Mouse (Mus musculus): ENCODE results near the gene Prdm2.

Prdm2 gene

GRCm38 (mm10) chr4:143239615-143240201, 26.9 kb upstream of the Prdm2 start:
- Histone ChIP-seq H3K9me3 (ENCODE audit: low read length) (peaks cover 5% of the 10 kb centered on the region), H3K4me1 (replicated peaks; ENCODE audit: low read depth, low read length) (peaks cover 30% of the 10 kb centered on the region), H3K4me3 (replicated peaks; ENCODE audit: low read length) (0 out of 2 replicates have a peak overlapping the region, but pooled peaks have one; percentile 23), H3K36me3 (ENCODE audit: insufficient read depth, low read length) (no peaks in the 10 kb centered on the region), H3K27me3 (ENCODE audit: insufficient read depth, low read length) (no peaks in the 10 kb centered on the region)
- TF ChIP-seq POU5F1 (IDR thresholded peaks at IDR 0.05; ENCODE audit: borderline replicate concordance, low read length) (no peak), CTCF (conservative IDR thresholded peaks at IDR 0.05; ENCODE audit: low read length) (no peak), NANOG (IDR thresholded peaks at IDR 0.05; ENCODE audit: borderline replicate concordance, low read length) (no peak)

DNA sequence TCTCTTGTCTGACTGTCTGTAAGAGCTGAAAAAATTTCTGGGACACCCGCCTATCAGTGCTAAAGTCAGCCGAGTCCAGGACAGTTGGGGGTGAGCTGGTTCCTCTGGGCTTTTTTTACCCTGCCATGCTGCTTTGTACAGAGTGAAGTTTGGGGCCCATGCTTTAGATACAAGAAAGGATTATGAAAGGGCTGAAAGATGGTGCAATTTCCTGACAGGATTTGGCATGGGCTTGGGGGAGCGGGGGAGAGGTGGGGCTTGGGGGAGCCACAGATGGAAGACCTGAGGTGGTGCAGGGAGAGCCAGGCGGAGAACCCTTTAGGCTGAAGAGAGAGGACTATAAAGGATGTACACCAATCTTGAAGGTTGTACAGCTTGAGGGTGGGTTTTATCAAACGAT, 26.3 kb upstream of the Prdm2 start:
- H3K9me3 ChIP-seq (ENCODE audit: low read length), result peaks cover 8% of the 10 kb centered on the region
- no peak for TF ChIP-seq NANOG (IDR thresholded peaks at IDR 0.05; ENCODE audit: borderline replicate concordance, low read length)
- no peak for TF ChIP-seq CTCF (conservative IDR thresholded peaks at IDR 0.05; ENCODE audit: low read length)
- TF ChIP-seq POU5F1 (IDR thresholded peaks at IDR 0.05; ENCODE audit: borderline replicate concordance, low read length), result no peak
- peaks cover 30% of the 10 kb centered on the region for H3K4me1 ChIP-seq (replicated peaks; ENCODE audit: low read depth, low read length)
- no peak overlapping the region for H3K4me3 ChIP-seq (replicated peaks; ENCODE audit: low read length)
- no peaks in the 10 kb centered on the region for H3K27me3 ChIP-seq (ENCODE audit: insufficient read depth, low read length)
- H3K36me3 ChIP-seq (ENCODE audit: insufficient read depth, low read length), result no peaks in the 10 kb centered on the region

DNA sequence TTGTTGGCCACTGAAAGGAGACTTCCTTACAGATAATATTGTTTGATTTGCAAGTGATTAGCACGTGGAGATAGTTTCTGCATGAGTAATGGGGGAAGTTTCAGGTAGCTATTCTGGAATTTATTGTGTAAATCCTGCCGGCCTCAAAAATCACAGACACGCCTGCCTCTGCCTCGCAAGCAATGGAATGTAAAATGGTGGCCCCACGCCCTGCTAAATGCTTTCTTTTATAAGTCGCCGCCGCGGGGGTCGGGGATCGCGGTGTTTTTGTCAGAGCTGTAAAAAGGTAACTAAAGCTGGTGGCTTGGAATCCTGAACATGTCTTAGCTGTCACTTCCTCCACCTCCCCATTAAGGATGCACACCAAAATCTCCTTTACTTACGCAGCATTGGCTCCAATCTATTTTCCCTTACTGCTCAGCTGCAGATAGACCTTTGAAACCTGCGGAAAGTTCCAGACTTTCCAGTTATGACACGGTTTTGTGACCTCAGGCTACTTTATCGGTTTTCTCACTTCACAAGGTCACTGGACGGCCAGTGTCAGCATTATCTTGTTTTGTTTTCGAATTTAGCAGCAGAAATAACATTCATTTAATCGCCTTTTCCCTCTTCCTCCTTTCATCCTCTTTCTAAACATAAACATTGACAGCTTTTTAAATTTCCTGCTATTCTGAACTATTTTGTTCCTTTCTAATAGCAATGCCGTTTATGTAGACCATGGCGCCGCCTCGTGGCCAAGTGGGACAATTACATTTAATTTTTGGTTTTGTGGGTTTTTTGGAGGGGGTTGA, 25.6 kb upstream of the Prdm2 start:
- Histone ChIP-seq H3K4me1 (replicated peaks; ENCODE audit: low read depth, low read length) (peaks cover 30% of the 10 kb centered on the region), H3K36me3 (ENCODE audit: insufficient read depth, low read length) (no peaks in the 10 kb centered on the region), H3K4me3 (replicated peaks; ENCODE audit: low read length) (0 out of 2 replicates have a peak overlapping the region, but pooled peaks have one; percentile 13), H3K9me3 (ENCODE audit: low read length) (peaks cover 6% of the 10 kb centered on the region), H3K27me3 (ENCODE audit: insufficient read depth, low read length) (no peaks in the 10 kb centered on the region)
- TF ChIP-seq CTCF (conservative IDR thresholded peaks at IDR 0.05; ENCODE audit: low read length), result peak; percentile 94
- TF ChIP-seq POU5F1 (IDR thresholded peaks at IDR 0.05; ENCODE audit: borderline replicate concordance, low read length), result no peak

DNA sequence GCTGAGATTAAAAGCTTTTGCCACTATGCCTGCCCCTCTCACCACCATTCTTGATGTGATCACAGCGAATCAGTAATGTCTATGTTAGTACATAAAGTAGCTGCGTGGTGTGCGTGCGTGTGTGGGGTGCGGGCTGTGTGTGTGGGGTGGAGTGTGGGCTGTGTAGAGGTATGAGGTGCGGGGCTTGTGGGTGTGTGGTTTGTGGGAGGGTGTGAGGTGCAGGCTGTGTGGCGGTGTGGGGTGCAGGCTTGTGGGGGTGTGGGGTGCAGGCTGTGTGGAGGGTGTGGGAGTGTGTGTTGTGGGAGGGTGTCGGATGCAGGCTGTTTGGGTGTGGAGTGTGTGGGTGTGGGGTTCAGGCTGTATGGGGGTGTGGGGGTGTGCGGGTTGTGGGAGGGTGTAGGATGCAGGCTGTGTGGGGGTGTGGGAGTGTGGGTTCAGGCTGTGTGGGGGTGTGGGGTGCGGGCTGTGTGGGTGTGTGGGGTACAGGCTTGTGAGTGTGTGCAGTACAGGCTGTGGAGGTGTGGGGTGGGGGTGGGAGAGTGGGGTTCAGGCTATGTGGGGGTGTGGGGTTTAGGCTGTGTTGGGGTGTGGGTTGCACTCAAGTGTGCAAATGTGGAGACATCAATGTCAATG, 19.1 kb upstream of the Prdm2 start:
- TF ChIP-seq CTCF (conservative IDR thresholded peaks at IDR 0.05; ENCODE audit: low read length) (no peak), NANOG (IDR thresholded peaks at IDR 0.05; ENCODE audit: borderline replicate concordance, low read length) (no peak), POU5F1 (IDR thresholded peaks at IDR 0.05; ENCODE audit: borderline replicate concordance, low read length) (no peak)
- Histone ChIP-seq H3K27me3 (ENCODE audit: insufficient read depth, low read length) (no peaks in the 10 kb centered on the region), H3K4me1 (replicated peaks; ENCODE audit: low read depth, low read length) (peaks cover 31% of the 10 kb centered on the region)

GRCm38 (mm10) chr4:143231110-143231509, 18.3 kb upstream of the Prdm2 start:
- Histone ChIP-seq H3K4me3 (replicated peaks; ENCODE audit: low read length) (no peak overlapping the region), H3K4me1 (replicated peaks; ENCODE audit: low read depth, low read length) (peaks cover 27% of the 10 kb centered on the region), H3K27me3 (ENCODE audit: insufficient read depth, low read length) (no peaks in the 10 kb centered on the region), H3K9me3 (ENCODE audit: low read length) (peaks cover 5% of the 10 kb centered on the region), H3K36me3 (ENCODE audit: insufficient read depth, low read length) (no peaks in the 10 kb centered on the region)
- TF ChIP-seq NANOG (IDR thresholded peaks at IDR 0.05; ENCODE audit: borderline replicate concordance, low read length), result no peak
- no peak for TF ChIP-seq POU5F1 (IDR thresholded peaks at IDR 0.05; ENCODE audit: borderline replicate concordance, low read length)
- TF ChIP-seq CTCF (conservative IDR thresholded peaks at IDR 0.05; ENCODE audit: low read length), result no peak

More for the DNA sequence above, 19.1 kb upstream of the Prdm2 start:
- Histone ChIP-seq H3K36me3 (ENCODE audit: insufficient read depth, low read length) (no peaks in the 10 kb centered on the region), H3K9me3 (ENCODE audit: low read length) (peaks cover 5% of the 10 kb centered on the region), H3K4me3 (replicated peaks; ENCODE audit: low read length) (no peak overlapping the region)

DNA sequence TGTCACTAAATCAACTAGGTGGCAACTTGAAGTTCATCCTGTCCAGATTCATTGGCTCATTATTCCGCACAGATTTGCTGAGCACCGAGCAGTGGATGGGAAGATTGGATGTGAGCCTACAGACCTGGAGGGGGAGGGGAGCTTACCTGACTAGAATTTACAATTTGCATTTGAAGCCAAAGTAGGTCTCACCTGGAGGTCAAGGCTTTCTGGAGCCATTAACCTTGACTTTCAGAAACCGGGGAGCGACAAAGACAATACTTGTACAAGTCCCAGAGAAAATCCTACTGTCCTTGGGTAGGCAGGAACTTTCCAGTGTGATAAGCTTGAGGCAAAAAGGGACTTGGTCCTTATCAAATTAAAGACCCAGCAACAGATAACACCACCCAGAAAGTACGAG, 15.2 kb upstream of the Prdm2 start:
- no peaks in the 10 kb centered on the region for H3K36me3 ChIP-seq (ENCODE audit: insufficient read depth, low read length)
- H3K4me1 ChIP-seq (replicated peaks; ENCODE audit: low read depth, low read length), result peaks cover 34% of the 10 kb centered on the region
- H3K4me3 ChIP-seq (replicated peaks; ENCODE audit: low read length), result no peak overlapping the region
- TF ChIP-seq NANOG (IDR thresholded peaks at IDR 0.05; ENCODE audit: borderline replicate concordance, low read length), result no peak
- no peaks in the 10 kb centered on the region for H3K27me3 ChIP-seq (ENCODE audit: insufficient read depth, low read length)
- no peaks in the 10 kb centered on the region for H3K9me3 ChIP-seq (ENCODE audit: low read length)

DNA sequence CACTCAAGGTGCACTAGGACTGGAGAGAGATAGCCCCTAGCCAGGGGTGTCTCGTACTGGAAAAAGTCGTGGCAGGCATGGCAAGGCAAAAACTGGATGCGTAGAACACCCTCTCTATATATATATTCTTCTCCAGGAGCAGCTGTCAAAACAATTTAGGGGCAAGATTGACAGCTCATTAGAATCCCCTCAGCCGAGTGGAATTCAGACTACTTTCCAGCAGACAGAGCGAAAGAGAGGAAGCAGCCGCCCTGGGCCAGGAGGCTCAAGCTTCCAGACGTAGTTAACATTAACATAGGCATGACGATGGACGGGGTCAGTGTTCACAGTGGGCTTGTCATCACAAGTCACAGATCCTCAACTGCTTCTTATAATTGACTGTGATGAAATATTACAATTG, 13.1 kb upstream of the Prdm2 start:
- Histone ChIP-seq H3K9me3 (ENCODE audit: low read length) (no peaks in the 10 kb centered on the region), H3K4me3 (replicated peaks; ENCODE audit: low read length) (no peak overlapping the region), H3K36me3 (ENCODE audit: insufficient read depth, low read length) (no peaks in the 10 kb centered on the region), H3K4me1 (replicated peaks; ENCODE audit: low read depth, low read length) (peaks cover 36% of the 10 kb centered on the region), H3K27me3 (ENCODE audit: insufficient read depth, low read length) (0 out of 2 replicates have a peak, but pooled peaks cover 2% of the 10 kb centered on the region)
- TF ChIP-seq POU5F1 (IDR thresholded peaks at IDR 0.05; ENCODE audit: borderline replicate concordance, low read length) (no peak), NANOG (IDR thresholded peaks at IDR 0.05; ENCODE audit: borderline replicate concordance, low read length) (no peak), CTCF (conservative IDR thresholded peaks at IDR 0.05; ENCODE audit: low read length) (no peak)

DNA sequence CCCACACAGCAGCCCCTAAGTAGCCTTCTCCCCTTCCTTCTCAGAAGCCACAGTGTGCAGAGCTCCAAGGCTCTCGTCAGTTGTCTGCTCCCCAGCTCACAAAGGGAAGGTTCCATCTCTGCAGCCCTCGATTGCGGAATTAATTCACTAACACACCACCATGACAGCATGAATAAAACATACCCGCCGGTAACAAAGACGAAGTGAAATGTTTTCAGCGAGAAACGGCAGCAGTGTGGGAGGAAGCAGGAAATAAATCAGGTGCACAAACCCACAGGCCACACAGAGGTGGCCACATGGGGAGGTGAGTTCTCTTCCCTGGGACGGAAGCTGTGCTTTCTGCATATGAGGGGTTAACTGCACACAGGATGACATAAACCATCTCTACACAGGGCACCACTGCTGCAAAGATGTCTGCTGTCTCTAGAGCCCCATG, 6.5 kb upstream of the Prdm2 start:
- H3K4me1 ChIP-seq (replicated peaks; ENCODE audit: low read depth, low read length), result peaks cover 19% of the 10 kb centered on the region
- no peaks in the 10 kb centered on the region for H3K9me3 ChIP-seq (ENCODE audit: low read length)
- no peaks in the 10 kb centered on the region for H3K36me3 ChIP-seq (ENCODE audit: insufficient read depth, low read length)
- H3K27me3 ChIP-seq (ENCODE audit: insufficient read depth, low read length), result peaks cover 4% of the 10 kb centered on the region
- no peak for TF ChIP-seq CTCF (conservative IDR thresholded peaks at IDR 0.05; ENCODE audit: low read length)
- TF ChIP-seq POU5F1 (IDR thresholded peaks at IDR 0.05; ENCODE audit: borderline replicate concordance, low read length), result no peak
- no peak for TF ChIP-seq NANOG (IDR thresholded peaks at IDR 0.05; ENCODE audit: borderline replicate concordance, low read length)
- no peak overlapping the region for H3K4me3 ChIP-seq (replicated peaks; ENCODE audit: low read length)
